Mouse (Mus musculus) cerebellum, adult (tissue): ENCODE results near the gene Olfr65.

Experiments
- ATAC-seq: cut with Nextera tagmentation; 2 replicates; pipeline ENCODE4 v1.9.2; 2017; ENCODE audit warnings: mild to moderate bottlenecking, moderate library complexity, mixed read lengths; ENCODE audit not compliant: insufficient number of reproducible peaks, low FRiP score, low TSS enrichment

The Olfr65 gene

GRCm38 (mm10) chr7:103903187-103903586 is at the start of gene Olfr65:
TSS of gene Olfr65 (plus strand) at chr7:103903487.
- no peak for ATAC-seq

GRCm38 (mm10) chr7:103854669-103855068 is 48.6 kb upstream of the Olfr65 start:
- no peak for ATAC-seq

DNA sequence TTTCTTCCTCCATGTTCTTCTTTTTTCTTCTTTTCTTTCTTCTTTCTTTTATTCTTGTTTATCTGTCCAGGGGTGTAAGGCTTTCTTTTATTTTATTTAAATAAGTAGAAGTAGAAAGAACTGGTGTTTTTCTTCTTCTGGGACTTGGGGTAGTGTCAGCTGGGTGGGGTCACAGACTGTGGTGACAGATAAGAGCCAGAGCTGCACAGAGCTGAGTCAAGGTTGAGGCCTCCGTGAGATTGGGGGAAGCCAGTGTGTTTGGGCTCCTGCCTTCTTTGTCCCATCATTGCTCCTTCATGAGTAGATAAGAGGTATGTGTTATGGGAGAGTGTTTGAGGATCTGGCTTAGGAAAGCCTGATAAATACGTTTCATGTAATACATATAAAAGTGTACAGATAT is 44.2 kb upstream of the Olfr65 start:
- ATAC-seq: no peak

DNA sequence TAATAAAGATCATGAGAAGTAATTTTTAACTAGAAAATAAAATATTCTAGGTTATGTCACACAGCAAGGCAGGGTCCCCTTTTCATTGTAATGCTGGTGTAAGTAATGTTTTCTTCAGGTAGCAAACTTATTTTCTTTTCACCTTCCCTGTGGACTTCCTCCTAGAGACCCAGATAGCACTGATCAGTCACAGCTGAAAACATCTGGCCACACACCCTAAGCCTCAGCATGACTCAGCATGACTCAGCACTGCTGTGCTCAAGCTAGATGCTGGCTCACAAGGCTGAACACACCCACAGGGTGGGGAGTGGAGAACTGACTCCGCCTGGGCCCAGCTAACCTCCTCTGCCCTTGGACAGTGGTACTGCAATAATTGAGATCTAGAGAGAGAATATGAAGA is 42.4 kb upstream of the Olfr65 start:
- no peak for ATAC-seq

DNA sequence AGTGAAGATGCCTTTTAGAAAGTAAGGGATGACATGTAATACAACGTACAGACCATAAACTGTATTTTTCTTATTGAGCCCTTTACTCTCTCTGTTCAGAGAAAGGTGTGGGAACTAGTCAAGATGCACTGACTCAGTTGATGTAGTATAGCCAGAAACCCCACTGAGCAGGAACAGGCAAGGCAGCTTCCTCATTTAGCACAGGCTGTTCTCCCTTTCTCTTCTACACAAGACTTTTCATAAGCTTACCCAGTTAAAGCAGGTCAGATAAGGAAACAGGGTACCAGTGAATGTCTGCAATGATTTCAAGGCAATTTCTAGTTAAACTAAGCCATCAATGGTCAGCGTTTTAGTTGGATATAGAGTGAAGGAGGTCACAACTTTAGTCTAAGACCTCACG is 41.8 kb upstream of the Olfr65 start:
- no peak for ATAC-seq

GRCm38 (mm10) chr7:103865716-103866115 is 37.6 kb upstream of the Olfr65 start:
- ATAC-seq: no peak

DNA sequence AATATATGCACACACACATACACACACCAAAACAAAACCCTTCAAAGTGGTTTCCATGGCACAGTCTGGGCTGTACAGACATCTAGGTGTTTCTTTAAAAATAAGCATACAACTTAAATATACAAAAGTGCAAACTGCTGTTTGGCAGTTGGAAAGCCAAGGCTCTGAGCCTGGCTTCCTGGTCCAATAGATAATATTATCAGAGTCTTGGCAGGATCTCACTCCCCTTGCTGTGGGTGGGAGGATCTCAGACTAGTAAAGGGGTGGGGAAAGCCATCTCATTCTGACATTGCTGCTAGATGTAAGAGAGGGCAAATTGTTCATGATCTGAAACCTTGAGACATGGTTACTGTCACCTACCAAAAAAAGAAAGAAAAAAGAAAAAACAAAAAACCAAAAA is 32.6 kb upstream of the Olfr65 start:
- ATAC-seq: no peak

DNA sequence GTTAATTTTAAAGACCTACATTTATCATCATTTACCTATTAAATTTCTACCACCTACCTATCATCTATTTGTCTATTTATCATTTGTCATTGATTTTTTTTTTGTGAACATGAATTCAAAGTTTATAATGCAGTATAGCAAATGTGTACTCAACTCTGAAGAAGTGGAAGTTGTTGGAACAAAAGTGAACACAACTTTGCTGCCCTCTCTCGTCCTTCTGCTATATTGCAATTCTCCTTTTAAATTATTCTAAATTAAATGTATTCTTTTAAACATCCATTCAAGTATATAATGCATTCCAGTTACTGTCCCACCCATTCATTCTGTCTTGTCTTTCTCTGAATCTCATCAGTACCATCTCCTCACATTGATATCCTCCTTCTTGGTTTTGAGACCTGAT is 30.2 kb upstream of the Olfr65 start:
- no peak for ATAC-seq

DNA sequence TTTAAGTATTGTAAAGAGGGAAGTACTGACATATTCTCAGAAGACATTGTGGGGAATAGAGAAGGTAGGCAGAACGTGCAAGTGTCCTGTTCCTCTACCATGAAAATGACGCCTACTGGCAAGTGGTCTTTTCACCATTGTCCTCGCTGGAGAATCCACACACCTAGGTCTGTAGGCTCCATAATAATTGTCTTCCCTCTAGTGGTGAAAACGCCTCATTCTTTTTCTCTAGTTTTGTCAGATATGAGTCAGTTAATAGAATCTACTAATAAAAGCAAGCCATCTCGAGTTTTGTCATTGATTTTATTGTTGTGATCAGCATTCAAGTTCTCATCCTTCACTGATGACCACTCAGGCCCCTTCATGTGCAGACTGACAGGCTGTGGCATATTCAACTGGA is 28.8 kb upstream of the Olfr65 start:
- ATAC-seq: no peak

- no peak for ATAC-seq
Observed at GRCm38 (mm10) chr7:103877093-103877492, 26.2 kb upstream of the Olfr65 start.

GRCm38 (mm10) chr7:103886152-103886551 is 17.1 kb upstream of the Olfr65 start, which contains the start of gene Olfr66:
TSS of gene Olfr66 (minus strand) at chr7:103886252.
- ATAC-seq: no peak

DNA sequence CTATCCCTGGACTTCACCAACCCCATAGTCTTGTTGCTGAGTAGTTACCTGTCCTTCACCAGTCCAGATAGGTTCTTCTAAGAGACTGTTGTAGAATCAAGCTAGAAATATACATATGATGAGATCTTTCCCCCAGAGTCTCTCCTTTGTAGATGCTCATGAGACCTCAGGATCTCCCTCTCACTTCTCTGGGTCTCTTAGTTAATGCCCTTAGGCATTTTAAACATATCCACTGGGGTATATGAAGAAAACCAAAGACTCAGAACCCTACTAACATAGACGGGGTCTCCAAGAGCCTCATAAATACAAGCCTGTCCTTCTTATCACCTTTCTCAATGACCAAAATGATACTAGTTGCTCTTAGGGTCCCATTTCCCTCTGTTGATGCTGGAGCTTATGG is 8.9 kb upstream of the Olfr65 start, which contains the start of gene Olfr64:
Gene Olfr64 (minus strand): TSS at position 101 of the 400 bp plus-strand sequence.
- no peak for ATAC-seq

GRCm38 (mm10) chr7:103910047-103910446 is 6.8 kb downstream of the Olfr65 start:
- ATAC-seq: no peak

- no peak for ATAC-seq
Observed at GRCm38 (mm10) chr7:103912969-103913511, 9.8 kb downstream of the Olfr65 start.

DNA sequence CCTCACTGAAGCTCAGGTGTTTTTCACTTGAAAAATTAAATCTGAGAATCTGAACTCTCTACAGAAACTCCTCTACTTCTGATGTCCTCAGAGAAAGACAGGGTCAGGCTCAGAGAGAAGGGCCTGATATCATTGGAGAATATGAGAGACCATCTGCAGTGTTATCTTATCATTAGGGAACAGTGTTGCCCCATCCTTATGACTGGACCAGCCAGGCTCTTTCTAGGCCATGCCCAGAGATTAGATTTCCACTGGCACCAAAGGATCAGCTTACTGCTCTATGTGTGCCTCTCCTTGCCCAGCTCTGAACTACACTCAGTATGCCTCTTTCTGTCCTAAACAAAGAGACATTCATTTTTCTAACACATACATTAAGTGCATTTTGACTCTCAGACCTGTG is 12.1 kb downstream of the Olfr65 start:
- ATAC-seq: no peak

DNA sequence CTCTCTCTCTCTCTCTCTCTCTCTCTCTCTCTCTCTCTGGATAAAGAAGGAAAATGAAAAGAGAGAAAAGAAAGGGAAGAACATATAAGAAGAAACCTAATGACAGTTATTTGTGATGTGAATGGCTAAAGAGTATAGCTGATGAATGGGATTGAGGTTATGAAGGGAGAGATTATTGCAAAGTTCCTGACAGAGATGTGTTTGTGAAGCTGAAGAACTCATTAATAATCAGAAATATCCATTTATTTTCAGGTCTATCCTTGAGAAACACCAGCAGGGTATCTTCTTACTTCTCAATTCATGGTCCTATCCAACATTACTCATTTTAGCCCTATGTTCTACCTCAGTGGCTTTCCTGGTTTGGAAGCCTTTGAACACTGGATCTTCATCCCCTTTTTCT is 25.2 kb downstream of the Olfr65 start, which contains the start of gene Olfr631:
Gene Olfr631 (plus strand): TSS at position 301 of the 400 bp plus-strand sequence.
- no peak for ATAC-seq

- ATAC-seq: no peak
Observed at GRCm38 (mm10) chr7:103934264-103934663, 31.0 kb downstream of the Olfr65 start, which contains the start of gene Olfr632. TSS of gene Olfr632 (plus strand) at chr7:103934347.

DNA sequence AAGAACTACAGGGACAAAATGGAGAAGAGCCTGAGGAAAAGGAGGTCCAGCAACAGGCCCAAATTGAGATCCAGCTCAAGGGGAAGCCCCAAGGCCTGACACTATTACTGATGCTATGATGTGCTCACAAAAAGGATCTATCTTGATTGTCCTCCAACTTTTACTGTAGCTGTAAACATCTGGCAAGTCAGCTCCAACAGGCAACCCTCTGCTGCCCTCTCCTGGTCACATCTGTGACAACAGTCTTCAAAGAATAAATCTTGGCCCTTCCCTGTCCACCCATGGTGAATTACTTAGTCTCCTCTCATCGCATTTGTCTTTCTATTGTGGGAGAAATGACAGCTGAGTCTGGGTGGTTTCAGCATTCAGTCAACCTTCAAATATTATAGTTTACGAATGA is 39.4 kb downstream of the Olfr65 start:
- no peak for ATAC-seq

DNA sequence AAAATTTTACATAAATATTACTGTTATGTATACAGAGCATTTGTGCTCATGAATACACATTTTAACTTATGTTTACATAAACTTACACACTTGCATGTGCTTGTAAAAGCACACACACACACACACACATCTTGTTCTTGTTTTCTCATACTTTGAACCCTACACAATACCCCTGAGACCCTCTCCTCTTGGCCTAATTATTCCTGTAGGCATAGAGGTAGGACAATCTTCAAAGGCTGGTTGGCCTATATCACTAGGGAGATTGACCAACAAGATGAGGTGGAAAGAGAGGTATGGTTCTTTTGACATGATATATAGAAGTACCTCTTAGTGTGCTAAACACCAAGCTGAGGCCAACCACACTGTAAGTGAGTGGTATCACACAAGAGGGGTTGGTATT is 40.9 kb downstream of the Olfr65 start, which contains the start of gene Olfr633:
Gene Olfr633 (plus strand): TSS at position 301 of the 400 bp plus-strand sequence.
- ATAC-seq: no peak
